Mouse (Mus musculus): ENCODE measurements around the gene Tmem201.
"Not testable (repeated sequence)": the region's sequence is repeated elsewhere in the genome, so short reads cannot be mapped to it uniquely, and the experiment has no call there.

Tmem201 gene

GRCm38 (mm10) chr4:149737383-149738324 lies at the start of gene Tmem201:
Gene Tmem201 (minus strand): TSS chr4:149738044.
- in situ Hi-C loops (cut with MboI, MseI): no loop called here

- in situ Hi-C loops (cut with MboI, MseI): no loop called here
Measured at GRCm38 (mm10) chr4:149784901-149785300, 47.1 kb upstream of the Tmem201 start.

DNA sequence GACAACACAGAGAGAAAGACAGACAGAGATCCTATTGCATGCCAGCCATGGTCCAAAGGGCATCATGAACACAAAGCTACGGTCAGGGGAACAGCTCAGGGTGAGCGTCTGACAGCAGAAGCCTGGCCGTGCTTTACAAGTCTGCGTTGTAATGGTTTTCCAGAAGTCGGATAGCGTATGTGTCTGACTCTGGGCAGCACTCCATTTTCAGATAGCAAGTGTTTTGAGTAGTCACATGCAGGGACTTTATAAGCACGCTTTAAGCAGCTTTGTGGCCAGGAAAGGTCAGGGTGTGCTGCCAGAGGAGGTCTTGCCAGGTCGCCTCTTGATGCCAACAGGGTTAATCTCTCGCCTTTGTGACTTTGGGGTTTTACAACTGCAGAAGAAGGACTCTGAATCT lies 46.5 kb upstream of the Tmem201 start:
- in situ Hi-C loops (cut with MboI, MseI): no loop called here

- in situ Hi-C loops (cut with MboI, MseI): no loop called here
Measured at GRCm38 (mm10) chr4:149782975-149783374, 45.1 kb upstream of the Tmem201 start.

GRCm38 (mm10) chr4:149780565-149781356 lies 42.9 kb upstream of the Tmem201 start:
- in situ Hi-C loops (cut with MboI, MseI): no loop called here

- in situ Hi-C loops (cut with MboI, MseI): no loop called here
Measured at GRCm38 (mm10) chr4:149779966-149780365, 42.1 kb upstream of the Tmem201 start.

- in situ Hi-C loops (cut with MboI, MseI): no loop called here
Measured at GRCm38 (mm10) chr4:149777126-149777525, 39.3 kb upstream of the Tmem201 start.

GRCm38 (mm10) chr4:149775760-149776362 lies 38.0 kb upstream of the Tmem201 start:
- in situ Hi-C loops (cut with MboI, MseI): no loop called here

- in situ Hi-C loops (cut with MboI, MseI): no loop called here
Measured at GRCm38 (mm10) chr4:149775330-149775729, 37.5 kb upstream of the Tmem201 start.

- in situ Hi-C loops (cut with MboI, MseI): no loop called here
Measured at GRCm38 (mm10) chr4:149774094-149774470, 36.2 kb upstream of the Tmem201 start, which contains the start of gene Slc25a33. Gene Slc25a33 (minus strand): TSS chr4:149774277.

- in situ Hi-C loops (cut with MboI, MseI): no loop called here
Measured at GRCm38 (mm10) chr4:149773408-149774093, 35.7 kb upstream of the Tmem201 start.

GRCm38 (mm10) chr4:149772394-149772793 lies 34.5 kb upstream of the Tmem201 start:
- in situ Hi-C loops (cut with MboI, MseI): no loop called here

GRCm38 (mm10) chr4:149765201-149765600 lies 27.4 kb upstream of the Tmem201 start:
- in situ Hi-C loops (cut with MboI, MseI): no loop called here

DNA sequence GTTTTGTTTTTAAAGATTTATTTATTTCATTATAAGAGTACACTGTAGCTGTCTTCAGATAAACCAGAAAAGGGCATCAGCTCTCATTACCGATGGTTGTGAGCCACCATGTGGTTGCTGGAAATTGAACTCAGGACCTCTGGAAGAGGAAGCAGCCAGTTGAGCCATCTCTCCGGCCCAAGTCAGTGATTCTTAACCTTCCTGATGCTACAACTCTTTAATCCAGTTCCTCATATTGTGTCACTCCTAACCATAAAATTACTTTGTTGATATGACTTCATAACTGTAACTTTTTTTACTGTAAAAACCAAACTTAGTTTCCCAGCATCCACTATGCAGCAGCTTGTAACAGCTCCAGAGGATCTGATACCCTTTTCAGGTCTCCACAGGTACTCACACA lies 25.5 kb upstream of the Tmem201 start:
- in situ Hi-C loops (cut with MboI, MseI): no loop called here

GRCm38 (mm10) chr4:149759517-149759916 lies 21.7 kb upstream of the Tmem201 start:
- in situ Hi-C loops (cut with MboI, MseI): no loop called here

- in situ Hi-C loops (cut with MboI, MseI): no loop called here
Measured at GRCm38 (mm10) chr4:149758423-149758822, 20.6 kb upstream of the Tmem201 start.

GRCm38 (mm10) chr4:149756546-149756945 lies 18.7 kb upstream of the Tmem201 start:
- in situ Hi-C loops (cut with MboI, MseI): not testable (repeated sequence)

DNA sequence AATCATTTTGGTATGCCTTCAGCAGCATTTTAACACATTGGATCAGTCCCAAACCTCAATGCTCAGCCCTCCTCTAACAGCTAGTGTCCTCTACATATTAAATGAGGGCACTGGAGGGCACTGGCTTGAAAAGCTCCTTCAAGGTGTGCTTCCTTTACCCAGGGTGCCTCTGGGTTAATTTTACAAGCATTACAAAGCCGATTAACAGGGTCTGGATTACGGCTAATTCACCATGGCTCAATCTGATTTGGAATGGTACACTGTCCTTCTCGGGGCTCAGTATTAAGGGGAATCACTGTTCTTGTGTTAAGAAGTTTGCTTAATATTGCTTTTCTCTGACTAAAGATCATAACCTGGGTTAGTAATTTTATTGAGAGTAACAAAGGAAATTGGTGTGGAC lies 15.0 kb upstream of the Tmem201 start:
- in situ Hi-C loops (cut with MboI, MseI): no loop called here

DNA sequence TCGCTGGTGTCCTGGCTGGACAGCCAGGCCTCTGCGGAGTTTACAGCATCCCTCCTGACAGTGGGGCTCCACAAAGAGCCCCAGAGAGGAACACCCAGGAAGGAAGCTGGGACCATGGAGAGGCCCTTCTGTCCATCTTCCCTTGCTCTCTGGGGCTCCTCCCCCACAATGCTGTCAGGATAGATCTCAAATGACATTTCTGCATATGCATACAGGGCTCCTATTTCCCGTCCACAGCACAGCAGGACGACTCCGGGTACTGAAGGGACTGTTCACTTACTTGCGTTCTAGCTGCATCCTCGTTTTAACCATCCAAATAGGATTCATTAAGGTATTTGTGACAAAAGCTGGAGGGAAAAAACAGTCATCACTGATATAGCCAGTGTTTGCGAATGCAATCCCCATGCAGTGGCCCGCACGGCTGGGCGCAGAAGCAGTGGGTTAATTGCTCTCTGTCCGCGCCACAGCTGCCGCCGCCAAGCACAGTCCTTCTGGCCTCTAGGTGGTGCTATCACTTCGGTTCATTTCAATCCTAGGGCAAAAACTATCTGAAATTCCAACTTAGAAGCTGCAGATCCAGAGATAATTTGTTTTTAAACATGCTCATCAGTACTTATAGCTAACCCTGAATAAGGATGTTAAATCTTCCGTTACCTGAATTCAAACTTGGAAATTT lies 14.4 kb upstream of the Tmem201 start:
- in situ Hi-C loops (cut with MboI, MseI): no loop called here

DNA sequence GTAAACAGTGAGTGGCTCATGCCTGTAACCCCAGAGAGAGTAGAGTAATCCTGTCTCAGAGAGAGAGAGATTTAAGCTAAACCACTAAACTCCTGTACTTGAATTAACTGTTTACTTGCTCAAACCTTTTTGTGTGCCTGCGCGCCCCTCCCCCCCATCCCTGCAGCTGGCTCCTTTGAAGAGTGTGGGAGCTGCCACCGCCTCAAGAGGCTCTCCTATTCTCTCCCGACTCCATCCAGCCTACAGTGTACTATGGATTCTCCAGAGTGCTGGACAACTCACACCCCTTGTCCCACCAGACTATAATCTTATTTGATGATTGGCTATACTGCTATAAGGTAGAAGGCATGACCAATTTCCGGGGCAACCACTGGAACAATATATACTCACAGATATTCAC lies 12.8 kb upstream of the Tmem201 start:
- in situ Hi-C loops (cut with MboI, MseI): no loop called here

DNA sequence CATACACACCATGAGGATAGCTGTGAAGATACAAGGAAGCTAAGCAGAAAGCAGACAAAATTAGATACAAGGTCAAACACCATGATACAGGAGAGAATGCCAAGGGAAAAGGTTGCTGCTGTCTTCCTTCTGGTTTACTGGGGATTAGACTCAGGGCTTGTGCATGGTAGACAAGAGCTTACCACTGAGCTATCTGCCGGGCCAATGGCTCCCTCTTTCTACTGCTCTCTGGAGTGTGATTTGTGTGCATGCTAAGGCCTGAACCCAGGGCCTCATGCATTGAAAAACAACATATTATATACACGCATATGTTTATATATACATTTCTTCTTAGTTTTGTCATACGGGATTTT lies 11.8 kb upstream of the Tmem201 start:
- in situ Hi-C loops (cut with MboI, MseI): not testable (repeated sequence)
